Mouse (Mus musculus): Measurements from ENCODE around the gene Hgd.

DNA sequence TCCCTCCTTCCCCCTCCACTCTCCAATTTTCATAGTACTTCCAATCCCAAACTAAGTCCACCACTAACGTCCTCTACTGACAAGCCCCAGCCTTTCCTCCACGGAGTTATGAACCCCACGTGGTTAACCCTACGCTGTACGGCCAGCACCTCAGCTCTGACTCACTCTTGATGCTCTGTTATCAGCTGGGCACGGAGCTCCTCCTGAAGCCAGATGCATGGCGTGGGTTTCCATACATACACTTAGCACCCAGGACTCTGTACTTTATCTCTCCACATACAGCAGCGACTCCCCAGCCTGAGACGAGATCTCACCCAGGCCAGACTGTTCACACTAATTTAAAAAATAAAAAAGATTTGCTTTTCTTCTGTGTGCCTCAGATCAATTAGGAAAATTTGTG lies 54.6 kb downstream of the Hgd start:
- TF ChIP-seq POLR2A (IDR thresholded peaks at IDR 0.05; ENCODE audit: extremely low read depth, insufficient read depth, low read length) (no peak), CTCF (IDR thresholded peaks at IDR 0.05; ENCODE audit: extremely low read depth, insufficient read depth, low read length) (no peak)
